8 mouse cellular contexts compared by ENCODE assay signal in genomic region chr17:33910346-33911051, GRCm38 (mm10). TPM values are rescaled to one million over a fixed set of nuclear protein-coding genes. Genes with fewer than 3 reads are reported as not detected.
DNase-seq lines count a peak whose midpoint lies in the region; ATAC-seq and TF ChIP-seq lines count a peak whose summit lies in the region.

No protein-coding gene starts in this region.

- peak overlapping the region; percentile 82 for H3K4me3 ChIP-seq in lung, embryonic 15.5 days
- H3K4me3 ChIP-seq in brown adipose tissue, adult 24 weeks (ENCODE audit: insufficient read depth, low read depth, low read length): peak overlapping the region; percentile 82
- H3K4me3 ChIP-seq in hindbrain, postnatal 0 days (ENCODE audit: low read length): peak overlapping the region; percentile 71
- peak overlapping the region; percentile 88 for H3K4me3 ChIP-seq in neural tube, embryonic 13.5 days

- peak overlapping the region; percentile 86 for H3K9ac ChIP-seq in lung, embryonic 15.5 days
- peak overlapping the region; percentile 79 for H3K9ac ChIP-seq in hindbrain, postnatal 0 days (replicated peaks; ENCODE audit: low read length)
- peak overlapping the region; percentile 92 for H3K9ac ChIP-seq in neural tube, embryonic 13.5 days

- no peaks in the 10 kb centered on the region for H3K9me3 ChIP-seq in lung, embryonic 15.5 days
- no peaks in the 10 kb centered on the region for H3K9me3 ChIP-seq in hindbrain, postnatal 0 days (ENCODE audit: low read length)
- H3K9me3 ChIP-seq in neural tube, embryonic 13.5 days: no peaks in the 10 kb centered on the region

- no peak for DNase-seq in lung, postnatal 25 days (ENCODE audit: low spot score)
- DNase-seq in hindbrain, postnatal 0 days (ENCODE audit: low spot score): no peak
- DNase-seq in adrenal gland, adult 18-20 months (ENCODE audit: low spot score in 2 of 2): no peak
- DNase-seq in right cerebral cortex, postnatal 14 days: no peak
- no peak for DNase-seq in layer of hippocampus, adult 9-10 months (ENCODE audit: low spot score)

- H3K4me2 ChIP-seq in lung, embryonic 15.5 days: peak overlapping the region; percentile 92
- peak overlapping the region; percentile 98 for H3K4me2 ChIP-seq in hindbrain, postnatal 0 days (ENCODE audit: low read depth, low read length)
- H3K4me2 ChIP-seq in neural tube, embryonic 13.5 days: peak overlapping the region; percentile 94

- peak; percentile 27; the same call in 1 of the 2 replicates for TF ChIP-seq CTCF in hindbrain, postnatal 0 days (IDR thresholded peaks at IDR 0.05; ENCODE audit: low read depth)

- peaks cover 38% of the 10 kb centered on the region for H3K36me3 ChIP-seq in lung, embryonic 15.5 days
- peaks cover 30% of the 10 kb centered on the region for H3K36me3 ChIP-seq in hindbrain, postnatal 0 days (ENCODE audit: insufficient read depth, low read length)
- peaks cover 44% of the 10 kb centered on the region for H3K36me3 ChIP-seq in neural tube, embryonic 13.5 days

- no peak for ATAC-seq in lung, embryonic 15.5 days (ENCODE audit: borderline replicate concordance, extremely low read depth, low FRiP score, low TSS enrichment)
- ATAC-seq in hindbrain, postnatal 0 days: no peak
- no peak for ATAC-seq in neural tube, embryonic 13.5 days (ENCODE audit: low read depth)

- 42% methylated on average over 11 of the region's 11 CpGs for WGBS in lung, embryonic 15.5 days
- WGBS in hindbrain, postnatal 0 days: 49% methylated on average over 11 of the region's 11 CpGs
- WGBS in neural tube, embryonic 13.5 days: 55% methylated on average over 11 of the region's 11 CpGs

- H3K4me1 ChIP-seq in lung, embryonic 15.5 days: peaks cover 27% of the 10 kb centered on the region
- H3K4me1 ChIP-seq in brown adipose tissue, adult 24 weeks (ENCODE audit: control insufficient read depth, insufficient read depth, insufficient read length, low read length): 0 out of 2 replicates have a peak, but pooled peaks cover 3% of the 10 kb centered on the region
- H3K4me1 ChIP-seq in hindbrain, postnatal 0 days (ENCODE audit: insufficient read depth, low read length): 0 out of 2 replicates have a peak, but pooled peaks cover 6% of the 10 kb centered on the region
- peaks cover 52% of the 10 kb centered on the region for H3K4me1 ChIP-seq in neural tube, embryonic 13.5 days (replicated peaks)

- H3K27me3 ChIP-seq in lung, embryonic 15.5 days: no peaks in the 10 kb centered on the region
- H3K27me3 ChIP-seq in hindbrain, postnatal 0 days (ENCODE audit: insufficient read depth, low read length): no peaks in the 10 kb centered on the region
- H3K27me3 ChIP-seq in neural tube, embryonic 13.5 days: no peaks in the 10 kb centered on the region

- H3K27ac ChIP-seq in lung, embryonic 15.5 days: peak overlapping the region; percentile 92
- peak overlapping the region; percentile 93 for H3K27ac ChIP-seq in brown adipose tissue, adult 24 weeks (replicated peaks; ENCODE audit: low read depth, low read length)
- H3K27ac ChIP-seq in hindbrain, postnatal 0 days: peak overlapping the region; percentile 95; the same call in 1 of the 2 replicates
- H3K27ac ChIP-seq in neural tube, embryonic 13.5 days (replicated peaks): peak overlapping the region; percentile 94; the same call in 1 of the 2 replicates

RNA-seq across cellular contexts. Expression of gene Daxx, which starts 1.3 kb away (rescaled TPM):
- 50.8 and 54.6 TPM in 2 replicates for polyA plus RNA-seq in lung, embryonic 15.5 days (2015; fragmentation: Nextera tagmentation; extraction: Ambion mirVana)
- 13.6 and 26.9 TPM in 2 replicates for polyA plus RNA-seq in brown adipose tissue, adult 24 weeks (2012; ENCODE audit: insufficient read depth, insufficient read length, missing spikeins)
- 52.1 and 58.4 TPM in 2 replicates for total RNA-seq in hindbrain, postnatal 0 days (2014; rRNA removed)
- polyA plus RNA-seq in hindbrain, postnatal 0 days (2015; fragmentation: Nextera tagmentation; extraction: Ambion mirVana): 39.0 and 41.9 TPM in 2 replicates
- polyA plus RNA-seq in neural tube, embryonic 13.5 days (2015; fragmentation: Nextera tagmentation; extraction: Ambion mirVana): 51.0 TPM in 2 replicates
- 10 to 100 TPM; 25.5 to 29.7 TPM for total RNA-seq in adrenal gland, adult 18-20 months (2021)

RNA-seq across cellular contexts. Expression of gene Tapbp, which starts 5.2 kb away (rescaled TPM):
- 45.3 and 52.6 TPM in 2 replicates for polyA plus RNA-seq in lung, embryonic 15.5 days (2015; fragmentation: Nextera tagmentation; extraction: Ambion mirVana)
- polyA plus RNA-seq in brown adipose tissue, adult 24 weeks (2012; ENCODE audit: insufficient read depth, insufficient read length, missing spikeins): 75.7 and 99.3 TPM in 2 replicates
- 41.5 and 61.8 TPM in 2 replicates for total RNA-seq in hindbrain, postnatal 0 days (2014; rRNA removed)
- polyA plus RNA-seq in hindbrain, postnatal 0 days (2015; fragmentation: Nextera tagmentation; extraction: Ambion mirVana): 39.1 and 40.2 TPM in 2 replicates
- 30.4 and 31.1 TPM in 2 replicates for polyA plus RNA-seq in neural tube, embryonic 13.5 days (2015; fragmentation: Nextera tagmentation; extraction: Ambion mirVana)
- total RNA-seq in adrenal gland, adult 18-20 months (2021): 100 to 1,000 TPM; 179 to 234 TPM

RNA-seq across cellular contexts. Expression of gene Zbtb22, which starts 5.2 kb away (rescaled TPM):
- polyA plus RNA-seq in lung, embryonic 15.5 days (2015; fragmentation: Nextera tagmentation; extraction: Ambion mirVana): 17.8 and 20.6 TPM in 2 replicates
- polyA plus RNA-seq in brown adipose tissue, adult 24 weeks (2012; ENCODE audit: insufficient read depth, insufficient read length, missing spikeins): 9.5 and 11.1 TPM in 2 replicates
- 58.5 TPM in 2 replicates for total RNA-seq in hindbrain, postnatal 0 days (2014; rRNA removed)
- 20.8 and 23.0 TPM in 2 replicates for polyA plus RNA-seq in hindbrain, postnatal 0 days (2015; fragmentation: Nextera tagmentation; extraction: Ambion mirVana)
- 17.3 and 17.7 TPM in 2 replicates for polyA plus RNA-seq in neural tube, embryonic 13.5 days (2015; fragmentation: Nextera tagmentation; extraction: Ambion mirVana)
- total RNA-seq in adrenal gland, adult 18-20 months (2021): 10 to 100 TPM; 20.3 to 23.3 TPM

RNA-seq across cellular contexts. Expression of gene Platr17, which starts 5.6 kb away (rescaled TPM):
- polyA plus RNA-seq in lung, embryonic 15.5 days (2015; fragmentation: Nextera tagmentation; extraction: Ambion mirVana): 0.28 and 0.31 TPM in 2 replicates
- polyA plus RNA-seq in brown adipose tissue, adult 24 weeks (2012; ENCODE audit: insufficient read depth, insufficient read length, missing spikeins): not detected in 2 replicates
- 1.3 TPM in 1 of 2 replicates, not detected in the other for total RNA-seq in hindbrain, postnatal 0 days (2014; rRNA removed)
- polyA plus RNA-seq in hindbrain, postnatal 0 days (2015; fragmentation: Nextera tagmentation; extraction: Ambion mirVana): 0.88 and 1.2 TPM in 2 replicates
- polyA plus RNA-seq in neural tube, embryonic 13.5 days (2015; fragmentation: Nextera tagmentation; extraction: Ambion mirVana): 0.43 TPM in 1 of 2 replicates, not detected in the other
- not detected for total RNA-seq in adrenal gland, adult 18-20 months (2021)

RNA-seq across cellular contexts. Expression of gene Rgl2, which starts 18.8 kb away (rescaled TPM):
- 47.7 and 57.8 TPM in 2 replicates for polyA plus RNA-seq in lung, embryonic 15.5 days (2015; fragmentation: Nextera tagmentation; extraction: Ambion mirVana)
- polyA plus RNA-seq in brown adipose tissue, adult 24 weeks (2012; ENCODE audit: insufficient read depth, insufficient read length, missing spikeins): 16.4 and 20.2 TPM in 2 replicates
- 91.4 and 116 TPM in 2 replicates for total RNA-seq in hindbrain, postnatal 0 days (2014; rRNA removed)
- polyA plus RNA-seq in hindbrain, postnatal 0 days (2015; fragmentation: Nextera tagmentation; extraction: Ambion mirVana): 36.1 and 36.8 TPM in 2 replicates
- polyA plus RNA-seq in neural tube, embryonic 13.5 days (2015; fragmentation: Nextera tagmentation; extraction: Ambion mirVana): 59.5 and 64.7 TPM in 2 replicates
- total RNA-seq in adrenal gland, adult 18-20 months (2021): 10 to 100 TPM; 42.8 to 46.3 TPM
